Mouse (Mus musculus) limb, embryonic 12.5 days (tissue): ENCODE data around the gene Btbd1. TPM values are rescaled to one million over a fixed set of nuclear protein-coding genes. Genes with fewer than 3 reads are reported as not detected.
A peak's percentile ranks its signal among the peaks of the same experiment; 100 is the strongest.

Source experiments
- ATAC-seq: fragments of 200-750 bp; cut with Nextera tagmentation; 2 replicates; pipeline ENCODE4 v1.8.0; 2017; ENCODE audit warnings: low read depth, moderate TSS enrichment; ENCODE audit not compliant: insufficient number of reproducible peaks, insufficient read depth, low FRiP score, low TSS enrichment
- H3K27ac ChIP-seq: fragments of 300-500 bp; sonication (generic); 2 replicates; pipeline ENCODE4 v1.5.1; 2016; ENCODE audit warnings: mild to moderate bottlenecking, moderate library complexity
- H3K27me3 ChIP-seq: fragments of 300-500 bp; sonication (generic); 2 replicates; pipeline ENCODE4 v1.6.1; 2016; ENCODE audit warnings: mild to moderate bottlenecking, moderate library complexity
- H3K36me3 ChIP-seq: fragments of 300-500 bp; sonication (generic); 2 replicates; pipeline ENCODE4 v1.6.1; 2016; ENCODE audit warnings: mild to moderate bottlenecking, moderate library complexity
- H3K4me1 ChIP-seq: fragments of 300-500 bp; sonication (generic); replicated peaks from 2 replicates; pipeline ENCODE4 v1.6.1; 2016
- H3K4me2 ChIP-seq: fragments of 300-500 bp; sonication (generic); 2 replicates; pipeline ENCODE4 v1.6.1; 2016; ENCODE audit warnings: mild to moderate bottlenecking, moderate library complexity
- H3K4me3 ChIP-seq: fragments of 300-500 bp; sonication (generic); replicated peaks from 2 replicates; pipeline ENCODE4 v1.5.1; 2016; ENCODE audit warnings: mild to moderate bottlenecking
- H3K9ac ChIP-seq: fragments of 300-500 bp; sonication (generic); replicated peaks from 2 replicates; pipeline ENCODE4 v1.6.1; 2016; ENCODE audit warnings: mild to moderate bottlenecking, moderate library complexity
- H3K9me3 ChIP-seq: fragments of 300-500 bp; sonication (generic); 2 replicates; pipeline ENCODE4 v1.6.1; 2016; ENCODE audit warnings: mild to moderate bottlenecking, moderate library complexity
- WGBS: fragments of 180-500 bp; shearing (Covaris S2); methylation state at CpG from one replicate; pipeline ENCODE4 v1.1.7; 2016; 5-methylcytosine and 5-hydroxymethylcytosine counted together
- polyA plus RNA-seq: library from polyadenylated mRNA; unstranded; fragments of >200 nt; fragmentation: Nextera tagmentation; extraction: Ambion mirVana; gene quantifications from 2 replicates; pipeline ENCODE4 v1.2.1, GENCODE M21; 2016

The Btbd1 gene
- polyA plus RNA-seq, 1 experiment from 2014 or later: 76.7 TPM

GRCm38 (mm10) chr7:81775325-81775724, 53.9 kb downstream of the Btbd1 start:
- peaks cover 7% of the 10 kb centered on the region; the same call in 1 of the 2 replicates for H3K9me3 ChIP-seq
- no peaks in the 10 kb centered on the region for H3K27me3 ChIP-seq
- no peak overlapping the region for H3K4me2 ChIP-seq
- no peak overlapping the region for H3K4me3 ChIP-seq
- no peak overlapping the region for H3K27ac ChIP-seq
- H3K36me3 ChIP-seq: peaks cover 15% of the 10 kb centered on the region
- 84% methylated on average over 5 of the region's 5 CpGs for WGBS
- ATAC-seq: no peak
- H3K9ac ChIP-seq: no peak overlapping the region
- no peaks in the 10 kb centered on the region for H3K4me1 ChIP-seq

- H3K36me3 ChIP-seq: peaks cover 4% of the 10 kb centered on the region
- H3K4me3 ChIP-seq: no peak overlapping the region
- H3K9ac ChIP-seq: no peak overlapping the region
- H3K9me3 ChIP-seq: 0 out of 2 replicates have a peak, but pooled peaks cover 5% of the 10 kb centered on the region
- ATAC-seq: no peak
- H3K4me2 ChIP-seq: no peak overlapping the region
- WGBS: 80% methylated on average over 10 of the region's 10 CpGs
- H3K27ac ChIP-seq: no peak overlapping the region
- no peaks in the 10 kb centered on the region for H3K27me3 ChIP-seq
- no peaks in the 10 kb centered on the region for H3K4me1 ChIP-seq
Observed at GRCm38 (mm10) chr7:81772786-81773539, 56.3 kb downstream of the Btbd1 start.

- peak overlapping the region; percentile 84 for H3K9ac ChIP-seq
- peak overlapping the region; percentile 87 for H3K27ac ChIP-seq
- H3K36me3 ChIP-seq: no peaks in the 10 kb centered on the region
- peak overlapping the region; percentile 88 for H3K4me2 ChIP-seq
- WGBS: 2% methylated on average over 60 of the region's 60 CpGs
- peak overlapping the region; percentile 94 for H3K4me3 ChIP-seq
- no peaks in the 10 kb centered on the region for H3K27me3 ChIP-seq
- H3K9me3 ChIP-seq: no peaks in the 10 kb centered on the region
- peak; percentile 57 for ATAC-seq
- peaks cover 9% of the 10 kb centered on the region for H3K4me1 ChIP-seq
Observed at GRCm38 (mm10) chr7:81763110-81763845, 66.0 kb downstream of the Btbd1 start.

- Histone ChIP-seq H3K9me3 (no peaks in the 10 kb centered on the region), H3K36me3 (no peaks in the 10 kb centered on the region), H3K27ac (peak within 1 kb of the TSS; percentile 87), H3K27me3 (no peaks in the 10 kb centered on the region), H3K9ac (peak within 1 kb of the TSS; percentile 84), H3K4me2 (peak within 1 kb of the TSS; percentile 88), H3K4me3 (peak within 1 kb of the TSS; percentile 94), H3K4me1 (peaks cover 9% of the 10 kb centered on the region)
- peak; percentile 95 for ATAC-seq
- under 1% methylated on average over 56 of the region's 56 CpGs for WGBS
Observed at GRCm38 (mm10) chr7:81762180-81763109, 66.8 kb downstream of the Btbd1 start, which contains the start of gene Ramac. Ramac (plus strand) TSS chr7:81762925.

GRCm38 (mm10) chr7:81747956-81748355, 81.3 kb downstream of the Btbd1 start:
- H3K4me2 ChIP-seq: no peak overlapping the region
- H3K4me1 ChIP-seq: no peaks in the 10 kb centered on the region
- H3K36me3 ChIP-seq: no peaks in the 10 kb centered on the region
- H3K27me3 ChIP-seq: no peaks in the 10 kb centered on the region
- H3K4me3 ChIP-seq: no peak overlapping the region
- no peak overlapping the region for H3K9ac ChIP-seq
- H3K9me3 ChIP-seq: peaks cover 5% of the 10 kb centered on the region; the same call in 1 of the 2 replicates
- no peak overlapping the region for H3K27ac ChIP-seq
- 86% methylated on average over 3 of the region's 3 CpGs for whole genome bisulfite sequencing
- ATAC-seq: no peak

- Histone ChIP-seq H3K4me1 (no peaks in the 10 kb centered on the region), H3K4me3 (no peak overlapping the region), H3K9ac (no peak overlapping the region), H3K27ac (no peak overlapping the region), H3K9me3 (peaks cover 5% of the 10 kb centered on the region; the same call in 1 of the 2 replicates), H3K4me2 (no peak overlapping the region), H3K27me3 (no peaks in the 10 kb centered on the region), H3K36me3 (no peaks in the 10 kb centered on the region)
- no peak for ATAC-seq
- WGBS: 57% methylated on average over 4 of the region's 4 CpGs
Observed at GRCm38 (mm10) chr7:81744145-81744544, 85.1 kb downstream of the Btbd1 start.

Other genes starting within 250 kb of the Btbd1 start
- 42.5 and 46.7 TPM in 2 replicates for gene Homer2, start 121.9 kb downstream of the Btbd1 start, polyA plus RNA-seq
- gene Ramac, start 66.5 kb downstream of the Btbd1 start, polyA plus RNA-seq: 113 and 114 TPM in 2 replicates
- gene 3110040N11Rik, start 40.0 kb downstream of the Btbd1 start, polyA plus RNA-seq: 50.4 and 57.2 TPM in 2 replicates
- gene Gm10160, start 26.4 kb upstream of the Btbd1 start, polyA plus RNA-seq: not detected in 2 replicates
- gene Tm6sf1, start 29.6 kb upstream of the Btbd1 start, polyA plus RNA-seq: 16.1 and 16.9 TPM in 2 replicates
- 35.0 and 37.8 TPM in 2 replicates for gene Hdgfl3, start 105.0 kb upstream of the Btbd1 start, polyA plus RNA-seq
- 4.2 and 4.4 TPM in 2 replicates for gene Bnc1, start 162.9 kb upstream of the Btbd1 start, polyA plus RNA-seq